7 mouse cellular contexts compared by ENCODE assay signal in the genomic region with DNA sequence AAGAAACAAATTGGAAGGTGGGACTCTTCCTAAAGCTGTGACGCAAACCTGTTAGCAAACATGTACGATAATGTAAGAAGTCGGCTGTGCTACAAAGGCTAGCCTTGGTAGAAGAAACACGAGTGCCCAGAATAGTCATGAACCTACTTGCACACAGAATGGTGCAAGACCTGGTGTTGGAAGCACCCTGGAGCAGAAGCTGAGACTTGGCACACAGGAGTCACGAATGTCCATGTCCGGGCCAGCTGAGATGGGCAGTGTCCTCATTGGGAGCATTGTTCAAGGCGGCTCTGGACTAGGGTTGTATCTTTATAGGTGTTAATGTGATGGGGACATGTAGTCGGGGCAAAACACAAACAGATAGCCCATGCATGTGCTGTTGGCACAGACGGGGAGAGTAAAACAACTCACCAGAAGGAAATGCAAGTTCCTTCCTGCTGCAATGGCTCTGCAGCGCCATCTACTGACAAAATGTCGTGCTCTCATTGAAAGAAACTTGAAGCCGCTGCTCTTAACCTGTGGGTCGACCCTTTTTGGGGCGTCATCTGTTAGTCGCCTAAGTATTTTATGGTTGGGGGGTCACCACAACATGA. TPM values are rescaled to one million over a fixed set of nuclear protein-coding genes. Genes with fewer than 3 reads are reported as not detected.
DNase-seq lines count a peak whose midpoint lies in the region; ATAC-seq and TF ChIP-seq lines count a peak whose summit lies in the region.

No protein-coding gene starts in this region.

- H3K4me3 ChIP-seq in C2C12 (ENCODE audit: insufficient read depth, poor library complexity, severe bottlenecking) = no peak overlapping the region
- H3K4me3 ChIP-seq in forebrain, postnatal 0 days (ENCODE audit: low read depth, low read length) = no peak overlapping the region
- H3K4me3 ChIP-seq in neural tube, embryonic 15.5 days (replicated peaks) = no peak overlapping the region

- no peaks in the 10 kb centered on the region for H3K79me2 ChIP-seq in C2C12 (ENCODE audit: control insufficient read depth, insufficient read depth)

- whole genome bisulfite sequencing in forebrain, postnatal 0 days = 31% methylated on average over 15 of the region's 15 CpGs
- WGBS in neural tube, embryonic 15.5 days = 33% methylated on average over 15 of the region's 15 CpGs

- H3K79me3 ChIP-seq in C2C12 (ENCODE audit: low read depth) = no peaks in the 10 kb centered on the region

- H3K9me3 ChIP-seq in forebrain, postnatal 0 days (ENCODE audit: low read length) = no peaks in the 10 kb centered on the region
- H3K9me3 ChIP-seq in neural tube, embryonic 15.5 days (replicated peaks) = no peaks in the 10 kb centered on the region

- H3K27me3 ChIP-seq in C2C12 (ENCODE audit: control insufficient read depth, insufficient read depth, insufficient read length) = no peaks in the 10 kb centered on the region
- H3K27me3 ChIP-seq in forebrain, postnatal 0 days (ENCODE audit: insufficient read depth, low read length) = no peaks in the 10 kb centered on the region
- no peaks in the 10 kb centered on the region for H3K27me3 ChIP-seq in neural tube, embryonic 15.5 days (replicated peaks)

- H3K36me3 ChIP-seq in C2C12 (ENCODE audit: control insufficient read depth, insufficient read depth) = no peaks in the 10 kb centered on the region
- no peaks in the 10 kb centered on the region for H3K36me3 ChIP-seq in forebrain, postnatal 0 days (ENCODE audit: insufficient read depth)
- no peaks in the 10 kb centered on the region for H3K36me3 ChIP-seq in neural tube, embryonic 15.5 days

- no peak overlapping the region for H3ac ChIP-seq in C2C12 (ENCODE audit: control insufficient read depth, insufficient read length, low read depth)

- TF ChIP-seq CTCF in C2C12 (IDR thresholded peaks at IDR 0.05; ENCODE audit: control insufficient read depth, insufficient read depth, insufficient read length) = peak; percentile 68
- peak; percentile 95 for TF ChIP-seq CTCF in forebrain, postnatal 0 days (IDR thresholded peaks at IDR 0.05; ENCODE audit: low read depth)

- H3K4me1 ChIP-seq in forebrain, postnatal 0 days (ENCODE audit: insufficient read depth) = no peaks in the 10 kb centered on the region
- H3K4me1 ChIP-seq in neural tube, embryonic 15.5 days = 0 out of 2 replicates have a peak, but pooled peaks cover 2% of the 10 kb centered on the region

- H3K4me2 ChIP-seq in forebrain, postnatal 0 days (ENCODE audit: low read depth) = no peak overlapping the region
- H3K4me2 ChIP-seq in neural tube, embryonic 15.5 days = peak overlapping the region; percentile 28

- peak; percentile 83 for DNase-seq in ES-CJ7 (ENCODE audit: low read depth, low spot score)
- DNase-seq in cerebellum, adult 11 months = peak; percentile 61
- peak; percentile 90 for DNase-seq in forebrain, postnatal 0 days
- peak; percentile 17 to 39 for DNase-seq in lung, adult 18-20 months

- no peak overlapping the region for H3K27ac ChIP-seq in forebrain, postnatal 0 days (ENCODE audit: low read depth, low read length)
- no peak overlapping the region for H3K27ac ChIP-seq in neural tube, embryonic 15.5 days (replicated peaks)

- H3K9ac ChIP-seq in forebrain, postnatal 0 days = no peak overlapping the region
- no peak overlapping the region for H3K9ac ChIP-seq in neural tube, embryonic 15.5 days (replicated peaks)

- peak; percentile 58; the same call in 1 of the 2 replicates for ATAC-seq in forebrain, postnatal 0 days
- peak; percentile 71 for ATAC-seq in inflammation-experienced regulatory T-cells, adult 6 months
- ATAC-seq in neural tube, embryonic 15.5 days (ENCODE audit: low FRiP score) = peak; percentile 57; the same call in 1 of the 2 replicates

TF ChIP-seq in C2C12, 6 proteins besides CTCF, POLR2A, EP300 and RAD21:
- no peak for TF ChIP-seq MAX (IDR thresholded peaks at IDR 0.05)
- no peak for TF ChIP-seq MYOD1 (IDR thresholded peaks at IDR 0.05; ENCODE audit: control insufficient read depth, insufficient read length, low read depth)
- no peak for TF ChIP-seq FOSL1 (IDR thresholded peaks at IDR 0.05; ENCODE audit: insufficient read depth, low read length, poor library complexity, severe bottlenecking)
- no peak for TF ChIP-seq CEBPB (IDR thresholded peaks at IDR 0.05; ENCODE audit: low read depth)
- no peak for TF ChIP-seq USF1 (IDR thresholded peaks at IDR 0.05; ENCODE audit: low read depth)
- no peak for TF ChIP-seq MYOG (IDR thresholded peaks at IDR 0.05; ENCODE audit: control insufficient read depth, extremely low read depth, insufficient read length)

RNA-seq across cellular contexts. Expression of gene Exo5, which starts 15.2 kb away (rescaled TPM):
- polyA plus RNA-seq in C2C12 (2012; fragmentation: generic; extraction: Trizol) = 14.1 TPM
- total RNA-seq in forebrain, postnatal 0 days (2014; rRNA removed) = 15.6 and 15.7 TPM in 2 replicates
- polyA plus RNA-seq in forebrain, postnatal 0 days (2015; fragmentation: Nextera tagmentation; extraction: Ambion mirVana) = 16.0 and 18.7 TPM in 2 replicates
- polyA plus RNA-seq in inflammation-experienced regulatory T-cells, adult 6 months (2017; shearing (Covaris generic)) = 10 to 100 TPM; 28.4 to 30.8 (median 30.0) TPM
- polyA plus RNA-seq in neural tube, embryonic 15.5 days (2015; fragmentation: Nextera tagmentation; extraction: Ambion mirVana) = 27.3 and 29.8 TPM in 2 replicates

RNA-seq across cellular contexts. Expression of gene Zfp69, which starts 41.8 kb away (rescaled TPM):
- polyA plus RNA-seq in C2C12 (2012; fragmentation: generic; extraction: Trizol) = 1.1 TPM
- total RNA-seq in forebrain, postnatal 0 days (2014; rRNA removed) = 2.6 and 3.1 TPM in 2 replicates
- polyA plus RNA-seq in forebrain, postnatal 0 days (2015; fragmentation: Nextera tagmentation; extraction: Ambion mirVana) = 2.5 and 4.5 TPM in 2 replicates
- polyA plus RNA-seq in inflammation-experienced regulatory T-cells, adult 6 months (2017; shearing (Covaris generic)) = 1 to 10 TPM; 1.2 to 2.4 (median 1.8) TPM
- 6.5 and 6.8 TPM in 2 replicates for polyA plus RNA-seq in neural tube, embryonic 15.5 days (2015; fragmentation: Nextera tagmentation; extraction: Ambion mirVana)

RNA-seq across cellular contexts. Expression of gene Rims3, which starts 55.0 kb away (rescaled TPM):
- 0.01 TPM for polyA plus RNA-seq in C2C12 (2012; fragmentation: generic; extraction: Trizol)
- total RNA-seq in forebrain, postnatal 0 days (2014; rRNA removed) = 68.2 and 86.1 TPM in 2 replicates
- 14.7 and 21.7 TPM in 2 replicates for polyA plus RNA-seq in forebrain, postnatal 0 days (2015; fragmentation: Nextera tagmentation; extraction: Ambion mirVana)
- 1 to 10 TPM in 2 of 3 experiments, under 1 TPM in 1; 0.58 to 1.1 (median 1.0) TPM for polyA plus RNA-seq in inflammation-experienced regulatory T-cells, adult 6 months (2017; shearing (Covaris generic))
- 18.8 and 23.3 TPM in 2 replicates for polyA plus RNA-seq in neural tube, embryonic 15.5 days (2015; fragmentation: Nextera tagmentation; extraction: Ambion mirVana)

Comparison
In these comparisons a context has a peak if more than half of its experiments do, and no peak if none do; other contexts are left out.
1. DNase-seq: peak in every context shown above with its lines; median percentile 90 in forebrain, postnatal 0 days; 83 in ES-CJ7; 61 in cerebellum, adult 11 months; 28 in lung, adult 18-20 months.